Mouse (Mus musculus) hematopoietic stem cell, adult 5-6 weeks (primary cell): ENCODE results near the gene Zfp108. TPM values are rescaled to one million over a fixed set of nuclear protein-coding genes. Genes with fewer than 3 reads are reported as not detected.

Experiments
- ATAC-seq, 2 experiments: fragments of 125-278 bp in 1 of 2; replicated peaks in 1 of 2; 2 replicates each; pipeline ENCODE4 v1.8.0; 2016 to 2017; ENCODE audit warnings: inconsistent platforms in 2 of 2, mild to moderate bottlenecking in 2 of 2, moderate number of reproducible peaks in 2 of 2, low read depth in 1 of 2, moderate TSS enrichment in 1 of 2; ENCODE audit not compliant: low FRiP score in 2 of 2, poor library complexity in 2 of 2, severe bottlenecking in 2 of 2, insufficient read depth in 1 of 2, low TSS enrichment in 1 of 2
- total RNA-seq: library from RNA; stranded (forward); fragments of 172-1452, 232-1000 nt; gene quantifications from 2 replicates; pipeline ENCODE4 v1.2.3, GENCODE M21; 2017

Gene Zfp108
- total RNA-seq, 1 experiment from 2014 or later, result 2.0 TPM

- ATAC-seq, result peak; percentile 18 to 33; a peak in 1 of 4 replicates
These were observed 45.4 kb downstream of the Zfp108 start for GRCm38 (mm10) chr7:24299823-24300481.

- peak; percentile 60 to 77 for ATAC-seq
These were observed 46.2 kb downstream of the Zfp108 start, which contains the start of gene Zfp61 for GRCm38 (mm10) chr7:24300771-24301282. TSS of gene Zfp61 (minus strand) at chr7:24301232.

Other genes with a start within 250 kb of the Zfp108 start
- gene Vmn1r183, start 201.5 kb upstream of the Zfp108 start, total RNA-seq, result not detected in 2 replicates
- 12.1 and 12.9 TPM in 2 replicates for gene Zfp180, start 172.9 kb upstream of the Zfp108 start, total RNA-seq
- gene Zfp112, start 142.5 kb upstream of the Zfp108 start, total RNA-seq, result 0.60 and 1.1 TPM in 2 replicates
- gene Zfp235, start 120.6 kb upstream of the Zfp108 start, total RNA-seq, result 10.6 and 19.4 TPM in 2 replicates
- gene Zfp114, start 79.7 kb upstream of the Zfp108 start, total RNA-seq, result 2.7 and 2.8 TPM in 2 replicates
- 13.8 and 15.4 TPM in 2 replicates for gene Zfp111, start 43.4 kb upstream of the Zfp108 start, total RNA-seq
- 10.6 and 12.9 TPM in 2 replicates for gene Zfp109, start 17.2 kb upstream of the Zfp108 start, total RNA-seq
- 5.1 and 9.1 TPM in 2 replicates for gene Zfp93, start 15.6 kb downstream of the Zfp108 start, total RNA-seq
- 23.2 and 24.6 TPM in 2 replicates for gene Zfp61, start 46.4 kb downstream of the Zfp108 start, total RNA-seq
- 5.5 and 6.5 TPM in 2 replicates for gene Zfp94, start 61.9 kb downstream of the Zfp108 start, total RNA-seq
- not detected in 2 replicates for gene Tescl, start 79.1 kb downstream of the Zfp108 start, total RNA-seq
- gene Lypd5, start 94.4 kb downstream of the Zfp108 start, total RNA-seq, result not detected in 2 replicates
- gene Kcnn4, start 115.5 kb downstream of the Zfp108 start, total RNA-seq, result 75.9 and 80.8 TPM in 2 replicates
- 15.6 and 21.3 TPM in 2 replicates for gene Smg9, start 144.8 kb downstream of the Zfp108 start, total RNA-seq
- gene Irgc1, start 197.5 kb downstream of the Zfp108 start, total RNA-seq, result not detected in 2 replicates
- 37.1 and 53.2 TPM in 2 replicates for gene Plaur, start 207.7 kb downstream of the Zfp108 start, total RNA-seq
- gene Cadm4, start 227.2 kb downstream of the Zfp108 start, total RNA-seq, result 0.35 TPM in 1 of 2 replicates, not detected in the other